Mouse (Mus musculus): ENCODE results near the gene Gpr152. TPM values are rescaled to one million over a fixed set of nuclear protein-coding genes. Genes with fewer than 3 reads are reported as not detected.
"Not testable (repeated sequence)": the region's sequence is repeated elsewhere in the genome, so short reads cannot be mapped to it uniquely, and the experiment has no call there.

Gene Gpr152
- polyA plus RNA-seq, 1 experiment from 2014 or later = not detected

DNA sequence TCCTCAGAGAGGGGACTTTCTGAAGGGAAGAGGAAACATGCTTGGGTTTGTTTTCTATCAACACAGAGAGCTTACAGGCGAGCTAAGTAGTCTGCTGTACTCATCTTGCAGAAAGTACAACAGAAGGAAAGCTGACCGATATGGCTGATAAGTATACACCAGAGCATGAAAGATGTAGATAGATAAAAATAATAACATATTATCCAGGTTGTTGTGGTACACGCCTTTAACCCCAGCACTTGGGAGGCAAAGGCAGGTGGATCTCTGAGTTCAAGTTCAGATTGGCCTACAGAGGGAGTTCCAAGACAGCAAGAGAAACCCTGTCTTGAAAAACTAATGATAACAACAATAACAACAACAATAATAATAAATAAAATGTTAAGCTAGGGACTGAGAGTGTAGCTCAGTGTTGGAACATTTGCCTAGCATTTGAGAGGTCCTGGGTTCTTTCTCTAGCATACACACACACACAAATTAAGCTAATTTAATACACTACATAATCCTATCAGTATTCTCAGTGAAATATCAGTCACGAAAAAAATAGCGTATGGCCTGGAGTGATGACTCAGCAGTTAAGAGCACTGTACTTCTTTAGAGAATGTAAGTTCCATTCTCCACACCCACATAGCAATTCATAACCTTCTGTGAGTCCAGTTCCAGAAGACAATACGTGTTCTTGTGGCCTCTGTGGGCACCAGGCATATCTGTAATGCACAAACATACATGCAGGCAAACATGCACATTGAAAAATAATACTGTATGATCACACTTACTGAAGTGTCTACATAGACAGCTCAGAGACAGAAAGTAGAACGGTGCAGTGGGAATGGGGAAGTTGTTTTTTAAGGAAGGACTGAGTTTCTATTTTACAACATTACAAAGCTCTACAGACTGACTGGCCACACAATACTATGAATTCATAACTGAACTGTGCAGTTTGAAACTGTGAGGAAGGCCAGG lies 16.9 kb upstream of the Gpr152 start:
- Histone ChIP-seq H3K4me2 (replicated peaks) (no peak overlapping the region), H3K9ac (no peak overlapping the region), H3K36me3 (peaks cover 6% of the 10 kb centered on the region; the same call in 1 of the 2 replicates), H3K4me3 (no peak overlapping the region), H3K27ac (no peak overlapping the region), H3K4me1 (peaks cover 14% of the 10 kb centered on the region), H3K27me3 (replicated peaks) (no peaks in the 10 kb centered on the region), H3K9me3 (no peaks in the 10 kb centered on the region)
- 83% methylated on average over 7 of the region's 7 CpGs for WGBS
- ATAC-seq (ENCODE audit: low FRiP score, low read depth) = no peak

GRCm38 (mm10) chr19:4124432-4124831 lies 15.2 kb upstream of the Gpr152 start:
- Histone ChIP-seq H3K4me3 (no peak overlapping the region), H3K4me1 (peaks cover 17% of the 10 kb centered on the region), H3K27me3 (replicated peaks) (no peaks in the 10 kb centered on the region), H3K9me3 (no peaks in the 10 kb centered on the region), H3K4me2 (replicated peaks) (no peak overlapping the region), H3K27ac (no peak overlapping the region), H3K36me3 (peaks cover 17% of the 10 kb centered on the region), H3K9ac (no peak overlapping the region)
- WGBS = 83% methylated on average over 4 of the region's 4 CpGs
- ATAC-seq (ENCODE audit: low FRiP score, low read depth) = no peak

DNA sequence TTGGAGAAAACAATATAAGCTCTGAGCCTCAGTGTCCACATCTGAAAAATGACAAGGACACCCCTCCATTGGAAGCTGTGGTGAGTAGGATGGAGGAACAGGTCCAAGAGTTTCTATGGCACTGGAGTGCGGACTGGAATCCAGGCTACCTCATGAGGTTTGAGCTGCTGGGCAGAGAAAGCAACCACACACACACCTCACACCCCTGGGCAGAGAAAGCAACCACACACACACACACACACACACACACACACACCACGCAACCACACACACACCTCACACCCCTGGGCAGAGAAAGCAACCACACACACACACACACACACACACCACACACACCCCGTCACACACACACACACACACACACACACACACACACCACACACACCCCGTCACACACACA lies 14.3 kb upstream of the Gpr152 start:
- not testable (repeated sequence) for H3K9me3 ChIP-seq; H3K27me3 ChIP-seq (replicated peaks); H3K27ac ChIP-seq
- peaks cover 18% of the 10 kb centered on the region for H3K4me1 ChIP-seq
- peak overlapping the region; percentile 69 for H3K4me2 ChIP-seq (replicated peaks)
- peak overlapping the region; percentile 82 for H3K9ac ChIP-seq
- WGBS = 32% methylated on average over 4 of the region's 4 CpGs
- peak; percentile 29 for ATAC-seq (ENCODE audit: low FRiP score, low read depth)
- peaks cover 25% of the 10 kb centered on the region for H3K36me3 ChIP-seq
- H3K4me3 ChIP-seq = peak overlapping the region; percentile 78

- no peaks in the 10 kb centered on the region for H3K9me3 ChIP-seq
- peak within 1 kb of the TSS; percentile 69 for H3K4me2 ChIP-seq (replicated peaks)
- H3K36me3 ChIP-seq = peaks cover 29% of the 10 kb centered on the region
- no peaks in the 10 kb centered on the region for H3K27me3 ChIP-seq (replicated peaks)
- H3K9ac ChIP-seq = peak within 1 kb of the TSS; percentile 82
- peaks cover 14% of the 10 kb centered on the region for H3K4me1 ChIP-seq
- peak; percentile 93 for ATAC-seq (ENCODE audit: low FRiP score, low read depth)
- peak within 1 kb of the TSS; percentile 78 for H3K4me3 ChIP-seq
- no peak within 1 kb of the TSS for H3K27ac ChIP-seq
- under 1% methylated on average over 64 of the region's 64 CpGs for WGBS
Observed at GRCm38 (mm10) chr19:4125741-4126696, 13.6 kb upstream of the Gpr152 start, which contains the start of gene Aip. Gene Aip (minus strand): TSS chr19:4125858.

DNA sequence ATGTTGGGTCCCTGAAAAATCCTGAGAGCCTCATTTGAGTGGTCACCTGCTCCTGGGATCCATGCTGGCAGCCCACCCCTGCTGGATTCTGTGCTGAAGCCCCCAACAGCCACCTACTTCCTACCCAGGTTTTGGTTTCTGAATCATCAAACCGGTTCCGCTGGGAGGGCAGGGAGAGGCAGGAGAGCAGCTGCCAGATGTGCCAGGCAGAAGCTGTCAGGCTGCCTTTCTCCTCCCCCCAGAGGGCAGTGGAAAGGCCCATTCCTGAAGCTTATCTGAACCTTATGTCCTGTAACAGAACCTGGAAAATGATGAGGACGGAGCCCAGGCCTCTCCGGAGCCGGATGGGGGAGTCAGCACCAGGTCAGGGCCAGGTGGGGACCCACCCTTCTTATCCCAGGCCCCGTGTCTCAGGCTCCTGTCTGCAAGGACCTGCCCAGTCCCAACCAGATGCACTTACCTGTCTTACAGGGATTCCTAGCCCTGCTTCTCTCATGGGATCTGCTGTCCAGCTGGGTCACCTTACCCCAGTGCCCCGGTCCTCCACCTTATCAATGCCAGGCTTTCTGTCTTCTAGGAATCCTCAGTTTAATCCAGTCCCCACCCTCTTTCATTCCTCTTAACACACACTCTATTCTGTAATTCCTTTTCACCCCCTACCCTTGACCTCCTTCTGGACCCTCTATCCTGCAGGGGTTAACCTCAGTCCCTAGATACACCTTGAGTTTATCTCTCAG lies 12.7 kb upstream of the Gpr152 start:
- 62% methylated on average over 7 of the region's 7 CpGs for WGBS
- ATAC-seq (ENCODE audit: low FRiP score, low read depth) = no peak
- Histone ChIP-seq H3K27me3 (replicated peaks) (no peaks in the 10 kb centered on the region), H3K9ac (peak overlapping the region; percentile 82), H3K4me3 (peak overlapping the region; percentile 78), H3K4me1 (peaks cover 14% of the 10 kb centered on the region), H3K4me2 (replicated peaks) (peak overlapping the region; percentile 69), H3K9me3 (no peaks in the 10 kb centered on the region), H3K36me3 (peaks cover 38% of the 10 kb centered on the region), H3K27ac (no peak overlapping the region)

DNA sequence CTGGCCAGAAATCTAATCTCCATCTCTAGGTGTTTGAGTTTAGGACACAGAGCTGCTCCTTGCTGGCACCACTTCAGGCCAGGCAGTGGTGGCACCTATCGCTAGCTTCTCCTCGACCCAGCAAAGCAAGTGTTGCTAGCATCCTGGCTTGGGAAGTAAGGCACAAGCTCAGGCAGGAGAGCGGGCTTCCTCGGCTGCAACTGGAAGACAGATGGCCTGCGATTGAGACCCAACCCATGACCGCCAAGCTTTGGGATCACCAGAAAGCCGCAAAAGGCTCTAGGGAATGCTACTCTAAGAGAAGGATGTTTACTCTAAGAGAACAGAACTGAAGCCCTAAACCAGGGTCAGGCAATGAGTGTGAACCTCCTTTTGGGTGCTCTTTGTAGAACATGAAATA lies 10.1 kb upstream of the Gpr152 start:
- Histone ChIP-seq H3K36me3 (peaks cover 52% of the 10 kb centered on the region), H3K27me3 (replicated peaks) (no peaks in the 10 kb centered on the region), H3K9ac (no peak overlapping the region), H3K9me3 (no peaks in the 10 kb centered on the region), H3K4me2 (replicated peaks) (no peak overlapping the region), H3K27ac (no peak overlapping the region), H3K4me3 (no peak overlapping the region), H3K4me1 (peaks cover 14% of the 10 kb centered on the region)
- WGBS = 94% methylated on average over 7 of the region's 7 CpGs
- ATAC-seq (ENCODE audit: low FRiP score, low read depth) = no peak

- Histone ChIP-seq H3K4me3 (no peak overlapping the region), H3K27me3 (replicated peaks) (no peaks in the 10 kb centered on the region), H3K9ac (no peak overlapping the region; the same call in 1 of the 2 replicates), H3K27ac (no peak overlapping the region), H3K4me1 (peaks cover 14% of the 10 kb centered on the region), H3K36me3 (peaks cover 52% of the 10 kb centered on the region), H3K4me2 (replicated peaks) (no peak overlapping the region), H3K9me3 (no peaks in the 10 kb centered on the region)
- no peak for ATAC-seq (ENCODE audit: low FRiP score, low read depth)
- 91% methylated on average over 4 of the region's 4 CpGs for WGBS
Observed at GRCm38 (mm10) chr19:4130106-4130505, 9.5 kb upstream of the Gpr152 start.

DNA sequence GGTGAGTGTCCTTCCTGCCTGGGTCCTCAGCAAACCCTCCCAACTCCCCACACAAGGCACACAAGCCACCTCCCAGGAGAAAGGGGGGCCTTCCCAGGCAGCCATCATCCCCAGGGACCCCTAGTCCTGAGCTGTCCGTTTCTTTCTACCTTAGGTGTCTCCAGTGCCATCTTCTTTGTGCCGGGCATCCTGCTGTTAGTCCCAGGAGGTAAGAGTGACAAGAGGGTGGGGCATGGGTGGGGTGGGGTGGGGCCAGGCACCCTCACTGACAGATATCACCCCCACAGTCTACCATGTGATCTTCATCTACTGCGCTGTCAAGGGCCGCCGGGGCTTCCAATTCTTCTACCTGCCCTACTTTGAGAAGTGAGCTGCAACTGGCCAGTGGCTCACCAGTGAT lies 8.5 kb upstream of the Gpr152 start:
- H3K4me1 ChIP-seq = peaks cover 14% of the 10 kb centered on the region
- no peak overlapping the region for H3K4me3 ChIP-seq
- no peak overlapping the region for H3K4me2 ChIP-seq (replicated peaks)
- H3K27ac ChIP-seq = no peak overlapping the region
- H3K36me3 ChIP-seq = peaks cover 52% of the 10 kb centered on the region
- H3K9ac ChIP-seq = no peak overlapping the region
- ATAC-seq (ENCODE audit: low FRiP score, low read depth) = no peak
- H3K9me3 ChIP-seq = no peaks in the 10 kb centered on the region
- 87% methylated on average over 5 of the region's 5 CpGs for WGBS
- H3K27me3 ChIP-seq (replicated peaks) = no peaks in the 10 kb centered on the region

- Histone ChIP-seq H3K9me3 (no peaks in the 10 kb centered on the region), H3K27ac (no peak overlapping the region), H3K9ac (no peak overlapping the region), H3K4me3 (no peak overlapping the region), H3K36me3 (peaks cover 52% of the 10 kb centered on the region), H3K27me3 (replicated peaks) (no peaks in the 10 kb centered on the region), H3K4me1 (peaks cover 8% of the 10 kb centered on the region), H3K4me2 (replicated peaks) (no peak overlapping the region)
- ATAC-seq (ENCODE audit: low FRiP score, low read depth) = no peak
- WGBS = 82% methylated on average over 2 of the region's 2 CpGs
Observed at GRCm38 (mm10) chr19:4131768-4132167, 7.8 kb upstream of the Gpr152 start.

- WGBS = 90% methylated on average over 4 of the region's 4 CpGs
- no peak for ATAC-seq (ENCODE audit: low FRiP score, low read depth)
Observed at GRCm38 (mm10) chr19:4134354-4134753, 5.2 kb upstream of the Gpr152 start.

GRCm38 (mm10) chr19:4135229-4135962 lies 4.2 kb upstream of the Gpr152 start:
- 84% methylated on average over 6 of the region's 6 CpGs for WGBS
- H3K4me1 ChIP-seq; H3K27ac ChIP-seq; H3K27me3 ChIP-seq (replicated peaks); H3K9ac ChIP-seq; H3K9me3 ChIP-seq; ATAC-seq (ENCODE audit: low FRiP score, low read depth); H3K4me2 ChIP-seq (replicated peaks); H3K4me3 ChIP-seq: not testable (repeated sequence)
- peaks cover 28% of the 10 kb centered on the region for H3K36me3 ChIP-seq

More at GRCm38 (mm10) chr19:4134354-4134753, 5.2 kb upstream of the Gpr152 start:
- Histone ChIP-seq H3K4me1 (peaks cover 3% of the 10 kb centered on the region; the same call in 1 of the 2 replicates), H3K9ac (no peak overlapping the region), H3K9me3 (no peaks in the 10 kb centered on the region), H3K27me3 (replicated peaks) (no peaks in the 10 kb centered on the region), H3K36me3 (peaks cover 36% of the 10 kb centered on the region), H3K4me3 (no peak overlapping the region), H3K27ac (no peak overlapping the region), H3K4me2 (replicated peaks) (no peak overlapping the region)
